Mouse (Mus musculus): Measurements from ENCODE around the gene Myom1. TPM values are rescaled to one million over a fixed set of nuclear protein-coding genes. Genes with fewer than 3 reads are reported as not detected.

Myom1 gene
- polyA plus RNA-seq, 1 experiment from 2014 or later, result 1.3 TPM

DNA sequence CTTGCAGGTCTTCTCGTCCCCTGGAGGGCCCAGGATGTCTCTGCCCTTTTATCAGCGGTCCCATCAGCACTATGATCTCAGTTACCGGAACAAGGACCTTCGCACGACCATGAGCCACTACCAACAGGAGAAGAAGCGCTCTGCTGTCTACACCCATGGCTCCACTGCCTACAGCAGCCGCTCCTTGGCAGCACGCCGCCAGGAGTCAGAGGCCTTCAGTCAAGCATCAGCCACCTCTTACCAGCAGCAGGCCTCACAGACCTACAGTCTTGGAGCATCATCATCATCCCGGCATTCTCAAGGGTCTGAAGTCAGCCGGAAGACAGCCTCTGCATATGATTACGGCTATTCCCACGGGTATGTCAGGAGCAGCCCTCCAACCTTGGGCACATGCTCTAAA is 20.4 kb downstream of the Myom1 start:
- Histone ChIP-seq H3K27me3 (no peaks in the 10 kb centered on the region), H3K9ac (no peak overlapping the region), H3K4me1 (peaks cover 4% of the 10 kb centered on the region; the same call in 1 of the 2 replicates), H3K9me3 (replicated peaks) (no peaks in the 10 kb centered on the region), H3K4me3 (no peak overlapping the region), H3K36me3 (ENCODE audit: poor library complexity, severe bottlenecking) (no peaks in the 10 kb centered on the region), H3K4me2 (no peak overlapping the region), H3K27ac (no peak overlapping the region)
- ATAC-seq, result no peak
- WGBS, result 90% methylated on average over 13 of the region's 13 CpGs

GRCm38 (mm10) chr17:71024071-71024470 is 21.6 kb downstream of the Myom1 start:
- Histone ChIP-seq H3K9ac (no peak overlapping the region), H3K4me3 (no peak overlapping the region), H3K27me3 (no peaks in the 10 kb centered on the region), H3K4me1 (peaks cover 4% of the 10 kb centered on the region; the same call in 1 of the 2 replicates), H3K4me2 (no peak overlapping the region), H3K27ac (no peak overlapping the region), H3K36me3 (ENCODE audit: poor library complexity, severe bottlenecking) (no peaks in the 10 kb centered on the region), H3K9me3 (replicated peaks) (no peaks in the 10 kb centered on the region)
- WGBS, result 92% methylated on average over 10 of the region's 10 CpGs
- ATAC-seq, result no peak

DNA sequence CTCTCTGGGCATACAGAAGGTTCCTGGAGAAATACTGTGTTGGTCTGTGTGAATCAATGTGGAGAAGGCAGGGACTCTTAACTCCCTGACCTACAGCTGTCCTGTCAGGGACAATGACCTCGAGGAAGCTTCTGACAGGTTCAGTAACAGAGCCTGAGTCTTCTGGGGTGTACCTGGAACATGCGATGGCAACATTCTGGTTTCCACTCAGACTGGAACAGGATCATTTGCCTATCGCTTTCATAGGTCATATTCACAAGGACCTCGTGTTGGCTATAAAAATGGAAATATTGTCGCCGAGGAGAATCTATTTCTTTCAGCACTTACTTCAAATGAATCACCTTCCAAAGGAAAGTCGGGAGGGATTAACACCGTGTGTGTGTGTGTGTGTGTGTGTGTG is 23.5 kb downstream of the Myom1 start:
- H3K4me1 ChIP-seq, result no peaks in the 10 kb centered on the region
- 86% methylated on average over 8 of the region's 8 CpGs for WGBS
- H3K27ac ChIP-seq, result no peak overlapping the region
- no peaks in the 10 kb centered on the region for H3K27me3 ChIP-seq
- no peak for ATAC-seq
- no peak overlapping the region for H3K4me3 ChIP-seq
- H3K9me3 ChIP-seq (replicated peaks), result no peaks in the 10 kb centered on the region
- no peak overlapping the region for H3K4me2 ChIP-seq
- no peaks in the 10 kb centered on the region for H3K36me3 ChIP-seq (ENCODE audit: poor library complexity, severe bottlenecking)
- H3K9ac ChIP-seq, result no peak overlapping the region

DNA sequence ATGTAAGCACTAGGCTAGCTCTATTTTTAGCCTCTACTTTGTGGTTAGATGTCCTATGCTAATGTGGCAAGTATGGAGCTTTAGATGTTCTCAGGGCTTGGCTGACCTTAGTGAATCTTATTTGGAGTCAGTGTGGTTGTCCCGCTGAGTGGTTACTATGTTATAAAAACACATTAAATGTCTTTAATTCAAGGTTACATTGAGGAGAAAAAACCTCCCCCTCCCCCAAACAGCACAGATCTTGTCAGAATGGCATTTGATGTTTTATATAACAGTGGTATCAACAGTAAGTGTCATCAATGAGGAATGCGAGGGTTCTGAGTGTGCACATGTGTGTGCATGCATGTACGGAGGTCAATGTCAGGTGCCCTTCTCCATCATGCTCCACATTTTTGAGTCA is 24.8 kb downstream of the Myom1 start:
- no peak overlapping the region for H3K4me2 ChIP-seq
- H3K4me3 ChIP-seq, result no peak overlapping the region
- H3K36me3 ChIP-seq (ENCODE audit: poor library complexity, severe bottlenecking), result no peaks in the 10 kb centered on the region
- H3K27me3 ChIP-seq, result no peaks in the 10 kb centered on the region
- no peaks in the 10 kb centered on the region for H3K9me3 ChIP-seq (replicated peaks)
- H3K9ac ChIP-seq, result no peak overlapping the region
- no peak overlapping the region for H3K27ac ChIP-seq
- no peak for ATAC-seq
- H3K4me1 ChIP-seq, result no peaks in the 10 kb centered on the region
- WGBS, result 91% methylated on average over 3 of the region's 3 CpGs

GRCm38 (mm10) chr17:71032719-71033118 is 30.3 kb downstream of the Myom1 start:
- no peaks in the 10 kb centered on the region for H3K4me1 ChIP-seq
- no peak overlapping the region for H3K4me3 ChIP-seq
- no peaks in the 10 kb centered on the region for H3K36me3 ChIP-seq (ENCODE audit: poor library complexity, severe bottlenecking)
- no peaks in the 10 kb centered on the region for H3K27me3 ChIP-seq
- H3K4me2 ChIP-seq, result no peak overlapping the region
- ATAC-seq, result no peak
- H3K27ac ChIP-seq, result no peak overlapping the region
- no peaks in the 10 kb centered on the region for H3K9me3 ChIP-seq (replicated peaks)
- H3K9ac ChIP-seq, result no peak overlapping the region
- 88% methylated on average over 10 of the region's 10 CpGs for WGBS

GRCm38 (mm10) chr17:71034472-71034871 is 32.0 kb downstream of the Myom1 start:
- no peak overlapping the region for H3K4me2 ChIP-seq
- no peaks in the 10 kb centered on the region for H3K9me3 ChIP-seq (replicated peaks)
- H3K4me3 ChIP-seq, result no peak overlapping the region
- H3K9ac ChIP-seq, result no peak overlapping the region
- H3K4me1 ChIP-seq, result peaks cover 2% of the 10 kb centered on the region; the same call in 1 of the 2 replicates
- H3K27me3 ChIP-seq, result no peaks in the 10 kb centered on the region
- ATAC-seq, result no peak
- 76% methylated on average over 5 of the region's 5 CpGs for WGBS
- no peaks in the 10 kb centered on the region for H3K36me3 ChIP-seq (ENCODE audit: poor library complexity, severe bottlenecking)
- no peak overlapping the region for H3K27ac ChIP-seq

DNA sequence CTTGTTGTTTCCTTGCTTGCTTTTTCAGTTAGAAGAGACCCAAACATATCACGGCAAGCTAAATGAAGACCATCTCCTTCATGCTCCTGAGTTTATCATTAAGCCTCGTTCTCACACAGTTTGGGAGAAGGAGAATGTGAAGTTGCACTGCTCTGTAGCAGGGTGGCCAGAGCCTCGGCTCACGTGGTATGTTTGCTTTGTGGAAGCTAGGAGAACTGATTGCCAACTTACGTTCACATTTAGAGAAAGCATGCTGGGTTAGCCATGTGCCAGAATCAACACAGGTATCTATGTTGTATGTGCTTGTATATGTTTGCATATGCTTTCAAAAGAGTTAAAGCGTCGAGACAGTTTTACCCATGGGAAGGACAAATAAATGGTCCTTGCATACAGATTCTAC is 34.8 kb downstream of the Myom1 start:
- WGBS, result 91% methylated on average over 7 of the region's 7 CpGs
- no peak overlapping the region for H3K27ac ChIP-seq
- no peak overlapping the region for H3K9ac ChIP-seq
- H3K4me1 ChIP-seq, result peaks cover 10% of the 10 kb centered on the region
- no peaks in the 10 kb centered on the region for H3K9me3 ChIP-seq (replicated peaks)
- no peaks in the 10 kb centered on the region for H3K27me3 ChIP-seq
- no peak overlapping the region for H3K4me2 ChIP-seq
- no peak for ATAC-seq
- no peak overlapping the region for H3K4me3 ChIP-seq
- H3K36me3 ChIP-seq (ENCODE audit: poor library complexity, severe bottlenecking), result no peaks in the 10 kb centered on the region

DNA sequence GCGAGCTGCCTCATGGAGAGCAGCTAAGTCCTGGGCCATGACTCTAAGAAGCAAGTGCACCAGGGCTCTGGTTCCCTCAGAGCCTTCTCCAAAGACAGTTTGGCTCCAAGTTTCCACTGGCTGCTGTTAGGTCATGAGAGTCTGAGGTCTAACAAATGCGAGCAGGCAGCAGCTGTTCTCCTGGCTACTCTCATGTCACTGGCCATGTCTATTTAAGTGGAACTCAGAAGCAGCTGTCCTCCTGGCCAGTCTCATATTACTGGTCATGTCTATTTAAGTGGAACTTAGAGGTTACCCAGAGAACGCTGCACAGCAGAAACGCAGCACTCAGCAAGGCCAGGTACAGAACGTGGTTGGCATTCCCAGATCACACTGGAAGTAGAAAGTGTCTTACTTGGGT is 36.4 kb downstream of the Myom1 start:
- no peaks in the 10 kb centered on the region for H3K36me3 ChIP-seq (ENCODE audit: poor library complexity, severe bottlenecking)
- no peak overlapping the region for H3K4me3 ChIP-seq
- no peaks in the 10 kb centered on the region for H3K9me3 ChIP-seq (replicated peaks)
- WGBS, result 82% methylated on average over 5 of the region's 5 CpGs
- H3K27me3 ChIP-seq, result no peaks in the 10 kb centered on the region
- no peak overlapping the region for H3K4me2 ChIP-seq
- H3K9ac ChIP-seq, result no peak overlapping the region
- no peak for ATAC-seq
- no peak overlapping the region for H3K27ac ChIP-seq
- peaks cover 10% of the 10 kb centered on the region for H3K4me1 ChIP-seq

DNA sequence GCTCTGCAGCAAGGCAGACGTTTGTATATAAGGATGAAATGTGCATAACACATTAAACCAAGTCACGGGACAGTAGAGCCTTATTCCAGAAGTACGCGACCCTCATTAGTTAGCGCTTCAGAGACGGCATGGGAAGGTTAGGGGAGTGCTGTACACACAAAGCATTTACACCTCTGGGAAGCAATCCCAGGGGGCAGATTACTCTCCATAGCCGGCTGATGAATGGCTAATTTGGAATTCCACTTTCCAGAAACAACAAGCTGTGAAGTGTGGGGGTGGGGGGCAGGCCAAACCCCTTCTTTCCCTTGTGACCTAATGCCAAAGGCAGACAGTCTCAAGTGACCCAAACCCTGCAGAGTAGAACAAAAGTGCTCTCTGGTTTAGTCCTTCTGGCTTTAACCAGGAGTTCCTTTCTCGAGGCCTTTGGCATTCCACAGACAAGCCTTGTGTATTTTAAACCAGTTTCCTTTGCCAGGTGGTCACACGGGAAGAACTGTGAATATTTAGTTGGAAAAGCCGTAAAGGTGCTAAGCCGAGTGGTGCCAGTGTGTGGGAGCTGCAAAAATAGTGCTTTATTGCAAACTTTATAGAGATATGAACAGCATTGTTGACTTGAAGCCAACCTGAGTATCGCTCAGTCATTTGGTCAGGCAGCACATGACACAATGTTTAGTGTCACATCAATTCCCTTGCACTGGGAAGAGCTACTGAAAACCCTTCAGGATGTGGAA is 37.6 kb downstream of the Myom1 start:
- peak; percentile 59; the same call in 1 of the 2 replicates for ATAC-seq
- no peaks in the 10 kb centered on the region for H3K9me3 ChIP-seq (replicated peaks)
- 14% methylated on average over 12 of the region's 12 CpGs for WGBS
- H3K4me2 ChIP-seq, result peak overlapping the region; percentile 11; the same call in 1 of the 2 replicates
- no peak overlapping the region for H3K4me3 ChIP-seq
- no peaks in the 10 kb centered on the region for H3K27me3 ChIP-seq
- H3K4me1 ChIP-seq, result peaks cover 10% of the 10 kb centered on the region
- H3K9ac ChIP-seq, result no peak overlapping the region
- H3K36me3 ChIP-seq (ENCODE audit: poor library complexity, severe bottlenecking), result no peaks in the 10 kb centered on the region
- H3K27ac ChIP-seq, result no peak overlapping the region; the same call in 1 of the 2 replicates

GRCm38 (mm10) chr17:71040582-71040880 is 38.1 kb downstream of the Myom1 start:
- Histone ChIP-seq H3K9me3 (replicated peaks) (no peaks in the 10 kb centered on the region), H3K27ac (no peak overlapping the region), H3K4me2 (no peak overlapping the region), H3K4me3 (no peak overlapping the region), H3K4me1 (peaks cover 10% of the 10 kb centered on the region), H3K36me3 (ENCODE audit: poor library complexity, severe bottlenecking) (no peaks in the 10 kb centered on the region), H3K9ac (no peak overlapping the region), H3K27me3 (no peaks in the 10 kb centered on the region)
- WGBS, result 65% methylated on average over 5 of the region's 5 CpGs
- no peak for ATAC-seq

DNA sequence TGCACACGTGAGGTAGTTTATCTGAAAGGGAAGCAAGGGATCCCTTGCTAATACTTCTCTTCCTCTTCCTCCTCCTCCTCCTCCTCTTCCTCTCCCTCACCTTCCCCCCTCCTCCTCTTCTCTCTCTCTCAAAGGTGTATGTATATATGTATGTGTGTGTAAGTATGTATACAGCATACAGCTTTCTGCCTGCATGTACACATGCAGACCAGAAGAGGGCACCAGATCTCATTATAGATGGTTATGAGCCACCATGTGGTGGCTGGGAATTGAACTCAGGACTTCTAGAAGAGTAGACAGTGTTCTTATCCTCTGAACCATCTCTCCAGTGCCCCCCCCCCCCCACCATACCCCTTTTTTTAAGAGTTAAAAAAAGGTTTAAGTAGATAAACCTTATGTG is 40.2 kb downstream of the Myom1 start:
- Histone ChIP-seq H3K9ac (no peak overlapping the region), H3K27me3 (no peaks in the 10 kb centered on the region), H3K36me3 (ENCODE audit: poor library complexity, severe bottlenecking) (no peaks in the 10 kb centered on the region), H3K27ac (no peak overlapping the region), H3K9me3 (replicated peaks) (no peaks in the 10 kb centered on the region), H3K4me1 (peaks cover 10% of the 10 kb centered on the region), H3K4me2 (no peak overlapping the region), H3K4me3 (no peak overlapping the region)
- no peak for ATAC-seq
- WGBS, result 92% methylated on average over 1 of the region's 1 CpGs

- H3K9me3 ChIP-seq (replicated peaks), result no peaks in the 10 kb centered on the region
- no peaks in the 10 kb centered on the region for H3K4me1 ChIP-seq
- no peak for ATAC-seq
- WGBS, result 87% methylated on average over 9 of the region's 9 CpGs
- H3K4me2 ChIP-seq, result no peak overlapping the region
- H3K9ac ChIP-seq, result no peak overlapping the region
- no peaks in the 10 kb centered on the region for H3K36me3 ChIP-seq (ENCODE audit: poor library complexity, severe bottlenecking)
- H3K27ac ChIP-seq, result no peak overlapping the region
- H3K27me3 ChIP-seq, result no peaks in the 10 kb centered on the region
- no peak overlapping the region for H3K4me3 ChIP-seq
Observed at GRCm38 (mm10) chr17:71045591-71045990, 43.2 kb downstream of the Myom1 start.

DNA sequence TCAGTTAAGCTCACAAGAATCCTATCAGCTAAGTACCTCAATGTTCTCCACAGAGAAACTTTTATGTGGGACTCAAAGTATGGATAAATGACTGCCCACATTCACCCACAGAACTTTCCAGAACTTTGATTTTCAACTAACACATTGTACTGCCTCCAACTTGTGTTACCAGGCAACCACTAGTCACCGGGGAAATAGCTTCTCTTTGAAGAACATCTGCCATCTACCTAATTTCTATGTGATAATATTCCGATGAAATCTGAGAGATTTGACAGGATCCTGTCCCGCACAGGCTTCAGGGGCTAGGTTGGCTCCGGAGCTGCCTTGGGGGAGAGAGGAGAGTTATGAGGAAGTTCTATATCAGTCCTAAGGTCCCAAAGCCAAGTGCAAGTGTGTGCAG is 44.4 kb downstream of the Myom1 start:
- no peaks in the 10 kb centered on the region for H3K4me1 ChIP-seq
- ATAC-seq, result no peak
- H3K9ac ChIP-seq, result no peak overlapping the region
- WGBS, result 87% methylated on average over 4 of the region's 4 CpGs
- H3K9me3 ChIP-seq (replicated peaks), result no peaks in the 10 kb centered on the region
- no peak overlapping the region for H3K4me3 ChIP-seq
- H3K36me3 ChIP-seq (ENCODE audit: poor library complexity, severe bottlenecking), result no peaks in the 10 kb centered on the region
- H3K27ac ChIP-seq, result no peak overlapping the region
- no peaks in the 10 kb centered on the region for H3K27me3 ChIP-seq
- no peak overlapping the region for H3K4me2 ChIP-seq

Measured in forebrain, embryonic 13.5 days (tissue).